Mouse (Mus musculus) ES-Bruce4 (cell line): ENCODE data around the gene Notch1.

Experiments used
- CTCF ChIP-seq: IDR thresholded peaks from one replicate; pipeline ENCODE4 v1.8.1; 2011; ENCODE audit warnings: low read depth, low read length
- EP300 ChIP-seq: IDR thresholded peaks from 2 replicates; pipeline ENCODE4 v1.6.1; 2011; ENCODE audit warnings: low read depth, low read length; ENCODE audit not compliant: insufficient read depth
- POLR2A ChIP-seq: IDR thresholded peaks from one replicate; pipeline ENCODE4 v1.8.1; 2011; ENCODE audit warnings: low read length; ENCODE audit not compliant: insufficient read depth

GRCm38 (mm10) chr2:26482824-26483223, 33.6 kb downstream of the Notch1 start:
- TF ChIP-seq EP300 (no peak), POLR2A (no peak), CTCF (no peak)
